Mouse (Mus musculus): ENCODE data around the gene Aebp2.

GRCm38 (mm10) chr6:140689617-140690404 lies 67.3 kb downstream of the Aebp2 start:
- TF ChIP-seq CTCF (IDR thresholded peaks at IDR 0.05; ENCODE audit: low read depth) = no peak
- TF ChIP-seq EP300 (IDR thresholded peaks at IDR 0.05; ENCODE audit: low read depth) = no peak; the same call in 1 of the 2 replicates

Data from heart, postnatal 0 days (tissue).